Mouse (Mus musculus) heart, postnatal 0 days (tissue): ENCODE measurements around the gene Drosha. TPM values are rescaled to one million over a fixed set of nuclear protein-coding genes. Genes with fewer than 3 reads are reported as not detected.

Experiments used
- ATAC-seq: fragments of 200-750 bp; cut with Nextera tagmentation; 2 replicates; pipeline ENCODE4 v1.8.0; 2017; ENCODE audit warnings: low read depth, moderate number of reproducible peaks, moderate library complexity; ENCODE audit not compliant: insufficient read depth
- DNase-seq: peaks from one replicate; pipeline ENCODE4 v3.0.0-alpha.2; 2016; ENCODE audit warnings: low spot score
- H3K27ac ChIP-seq: fragments of 300-500 bp; sonication (generic); 2 replicates; pipeline ENCODE4 v1.5.1; 2014; ENCODE audit warnings: low read depth, mild to moderate bottlenecking
- H3K27me3 ChIP-seq: fragments of 300-500 bp; sonication (generic); 2 replicates; pipeline ENCODE4 v1.6.1; 2014; ENCODE audit warnings: low read length, mixed read lengths; ENCODE audit not compliant: control insufficient read depth, insufficient read depth
- H3K36me3 ChIP-seq: fragments of 300-500 bp; sonication (generic); replicated peaks from 2 replicates; pipeline ENCODE4 v1.6.1; 2014; ENCODE audit warnings: low read length, mixed read lengths; ENCODE audit not compliant: control insufficient read depth, insufficient read depth
- H3K4me1 ChIP-seq: fragments of 300-500 bp; sonication (generic); 2 replicates; pipeline ENCODE4 v1.6.1; 2014; ENCODE audit warnings: antibody characterized with exemption; ENCODE audit not compliant: control insufficient read depth, insufficient read depth
- H3K4me2 ChIP-seq: fragments of 300-500 bp; sonication (generic); 2 replicates; pipeline ENCODE4 v1.6.1; 2014; ENCODE audit warnings: low read depth, mild to moderate bottlenecking, low read length, moderate library complexity
- H3K4me3 ChIP-seq: fragments of 300-500 bp; sonication (generic); 2 replicates; pipeline ENCODE4 v1.5.1; 2014; ENCODE audit warnings: low read depth, low read length
- H3K9ac ChIP-seq: fragments of 300-500 bp; sonication (generic); replicated peaks from 2 replicates; pipeline ENCODE4 v1.6.1; 2014; ENCODE audit warnings: low read depth, low read length, mixed read lengths
- H3K9me3 ChIP-seq: fragments of 300-500 bp; sonication (generic); replicated peaks from 2 replicates; pipeline ENCODE4 v1.6.1; 2016; ENCODE audit warnings: low read length; ENCODE audit not compliant: control insufficient read depth
- CTCF ChIP-seq: IDR thresholded peaks from 2 replicates; pipeline ENCODE4 v1.5.1; 2016; ENCODE audit warnings: antibody characterized with exemption, control low read depth, low read depth
- EP300 ChIP-seq: IDR thresholded peaks from 2 replicates; pipeline ENCODE4 v1.6.1; 2016; ENCODE audit warnings: antibody characterized with exemption, low read depth
- WGBS: fragments of 180-500 bp; shearing (Covaris S2); extraction: QIAGEN DNeasy Blood & Tissue Kit; methylation state at CpG from one replicate; pipeline ENCODE4 v1.1.7; 2014; 5-methylcytosine and 5-hydroxymethylcytosine counted together
- polyA plus RNA-seq: library from polyadenylated mRNA; unstranded; fragments of >200 nt; fragmentation: Nextera tagmentation; extraction: Ambion mirVana; gene quantifications from 2 replicates; pipeline ENCODE4 v1.2.1, GENCODE M21; 2015
- total RNA-seq: library from RNA; depleted of rRNA; stranded (reverse); fragments of >200 nt; gene quantifications from 2 replicates; pipeline ENCODE4 v1.2.3, GENCODE M21; 2014; ENCODE audit warnings: low replicate concordance

Gene Drosha
- total and polyA plus RNA-seq, 2 experiments from 2014 or later, result 10.1 to 12.4 TPM

- no peaks in the 10 kb centered on the region for H3K27me3 ChIP-seq
- no peak overlapping the region for H3K4me2 ChIP-seq
- no peak overlapping the region for H3K9ac ChIP-seq
- TF ChIP-seq CTCF (no peak), EP300 (no peak)
- no peaks in the 10 kb centered on the region for H3K4me1 ChIP-seq
- ATAC-seq (no peak), DNase-seq (no peak)
- peaks cover 50% of the 10 kb centered on the region for H3K36me3 ChIP-seq
- no peak overlapping the region for H3K27ac ChIP-seq
- no peaks in the 10 kb centered on the region for H3K9me3 ChIP-seq
- no peak overlapping the region for H3K4me3 ChIP-seq
- 85% methylated on average over 13 of the region's 13 CpGs for WGBS
Observed at GRCm38 (mm10) chr15:12895426-12895825, 70.8 kb downstream of the Drosha start.

DNA sequence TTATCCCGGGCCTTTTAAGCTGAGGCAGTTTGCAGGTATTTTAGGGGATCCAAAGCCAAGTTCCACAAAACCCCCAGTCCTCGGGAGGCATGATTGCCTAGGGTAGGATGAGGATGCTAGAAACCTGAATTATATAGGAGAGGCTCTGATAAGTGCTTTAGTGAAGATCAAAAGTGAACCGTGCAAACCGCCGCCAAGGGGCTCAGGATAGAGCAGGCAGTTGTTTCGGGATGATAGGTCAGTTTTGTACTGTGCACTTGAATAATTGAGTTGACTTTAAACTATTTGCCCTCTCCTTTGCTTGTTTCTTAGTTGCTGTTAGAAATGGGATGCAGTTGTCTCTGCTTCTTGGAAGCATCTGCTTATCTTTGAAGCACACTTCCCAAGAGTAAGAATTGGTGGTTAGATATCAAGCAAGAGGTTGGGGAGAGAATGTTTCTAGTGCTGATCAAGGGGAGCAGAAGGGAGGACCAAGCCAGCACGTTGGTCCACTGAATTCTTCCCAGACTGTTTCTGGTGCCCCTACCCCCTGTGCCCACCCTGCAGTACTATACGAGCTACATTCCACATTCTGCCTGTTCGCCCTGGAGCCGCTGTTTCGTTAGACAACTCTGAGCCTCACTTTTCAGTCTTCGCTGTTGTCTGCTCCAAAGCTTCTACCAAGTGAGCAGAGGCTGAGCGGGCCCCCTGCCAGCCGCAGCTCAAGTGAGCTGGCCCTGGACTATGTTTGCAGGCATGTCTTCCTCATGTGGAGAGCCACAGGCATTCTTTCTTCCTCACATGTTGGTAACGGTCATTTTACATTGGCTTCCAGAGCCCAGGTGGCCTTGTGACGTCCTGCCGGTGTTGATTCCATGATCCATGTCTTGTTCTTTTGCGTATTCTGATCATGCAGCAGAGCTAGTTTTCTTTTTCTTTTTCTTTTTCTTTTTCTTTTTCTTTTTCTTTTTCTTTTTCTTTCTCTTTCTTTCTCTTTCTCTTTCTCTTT, 71.7 kb downstream of the Drosha start:
- no peak for ATAC-seq
- Histone ChIP-seq H3K9ac (no peak overlapping the region), H3K4me2 (no peak overlapping the region), H3K4me3 (no peak overlapping the region), H3K27me3 (no peaks in the 10 kb centered on the region), H3K36me3 (peaks cover 47% of the 10 kb centered on the region), H3K27ac (no peak overlapping the region), H3K4me1 (no peaks in the 10 kb centered on the region), H3K9me3 (no peaks in the 10 kb centered on the region)
- DNase-seq, result no peak
- 91% methylated on average over 18 of the region's 18 CpGs for WGBS
- TF ChIP-seq EP300 (no peak), CTCF (no peak)

GRCm38 (mm10) chr15:12897831-12898230, 73.2 kb downstream of the Drosha start:
- Histone ChIP-seq H3K9me3 (no peaks in the 10 kb centered on the region), H3K36me3 (peaks cover 60% of the 10 kb centered on the region), H3K27me3 (no peaks in the 10 kb centered on the region), H3K4me3 (no peak overlapping the region), H3K27ac (no peak overlapping the region), H3K4me1 (no peaks in the 10 kb centered on the region), H3K4me2 (no peak overlapping the region), H3K9ac (no peak overlapping the region)
- DNase-seq (no peak), ATAC-seq (no peak)
- TF ChIP-seq CTCF (no peak), EP300 (no peak)
- 91% methylated on average over 8 of the region's 8 CpGs for WGBS

GRCm38 (mm10) chr15:12900428-12901196, 76.0 kb downstream of the Drosha start:
- DNase-seq (no peak), ATAC-seq (no peak)
- H3K27me3 ChIP-seq, result no peaks in the 10 kb centered on the region
- no peak for TF ChIP-seq EP300
- no peak for TF ChIP-seq CTCF
- no peaks in the 10 kb centered on the region for H3K9me3 ChIP-seq
- 93% methylated on average over 18 of the region's 18 CpGs for WGBS
- H3K4me3 ChIP-seq, result no peak overlapping the region
- no peak overlapping the region for H3K9ac ChIP-seq
- no peak overlapping the region for H3K4me2 ChIP-seq
- H3K36me3 ChIP-seq, result peaks cover 57% of the 10 kb centered on the region
- no peak overlapping the region for H3K27ac ChIP-seq
- H3K4me1 ChIP-seq, result no peaks in the 10 kb centered on the region

- 80% methylated on average over 8 of the region's 8 CpGs for WGBS
- no peak for ATAC-seq
Observed at GRCm38 (mm10) chr15:12901197-12901570, 76.6 kb downstream of the Drosha start.

More at GRCm38 (mm10) chr15:12901197-12901570, 76.6 kb downstream of the Drosha start:
- DNase-seq, result no peak
- no peak overlapping the region for H3K27ac ChIP-seq
- no peaks in the 10 kb centered on the region for H3K27me3 ChIP-seq
- H3K9me3 ChIP-seq, result no peaks in the 10 kb centered on the region
- TF ChIP-seq EP300, result no peak
- no peak overlapping the region for H3K4me3 ChIP-seq
- no peak overlapping the region for H3K9ac ChIP-seq
- H3K4me1 ChIP-seq, result no peaks in the 10 kb centered on the region
- peaks cover 56% of the 10 kb centered on the region for H3K36me3 ChIP-seq
- no peak overlapping the region for H3K4me2 ChIP-seq
